Mouse (Mus musculus): ENCODE results near the gene Golph3l.
"Not testable (repeated sequence)": the region's sequence is repeated elsewhere in the genome, so short reads cannot be mapped to it uniquely, and the experiment has no call there.

Golph3l gene

GRCm38 (mm10) chr3:95624628-95625503, 36.1 kb downstream of the Golph3l start, which contains the start of gene Ensa:
TSS of gene Ensa (plus strand) at chr3:95624993.
- peak; percentile 99 for DNase-seq (ENCODE audit: low read depth, low spot score)

GRCm38 (mm10) chr3:95627763-95628162, 39.0 kb downstream of the Golph3l start:
- no peak for DNase-seq (ENCODE audit: low read depth, low spot score)

- DNase-seq (ENCODE audit: low read depth, low spot score) = no peak
Observed at GRCm38 (mm10) chr3:95629755-95630154, 41.0 kb downstream of the Golph3l start.

- no peak for DNase-seq (ENCODE audit: low read depth, low spot score)
Observed at GRCm38 (mm10) chr3:95630856-95631255, 42.1 kb downstream of the Golph3l start.

- no peak for DNase-seq (ENCODE audit: low read depth, low spot score)
Observed at GRCm38 (mm10) chr3:95631304-95631703, 42.6 kb downstream of the Golph3l start.

GRCm38 (mm10) chr3:95632648-95633588, 44.2 kb downstream of the Golph3l start:
- peak; percentile 83 for DNase-seq (ENCODE audit: low read depth, low spot score)

- no peak for DNase-seq (ENCODE audit: low read depth, low spot score)
Observed at GRCm38 (mm10) chr3:95635636-95636035, 46.9 kb downstream of the Golph3l start.

GRCm38 (mm10) chr3:95636072-95636471, 47.3 kb downstream of the Golph3l start:
- no peak for DNase-seq (ENCODE audit: low read depth, low spot score)

GRCm38 (mm10) chr3:95639694-95640093, 51.0 kb downstream of the Golph3l start:
- peak; percentile 37 for DNase-seq (ENCODE audit: low read depth, low spot score)

GRCm38 (mm10) chr3:95643097-95643496, 54.4 kb downstream of the Golph3l start:
- DNase-seq (ENCODE audit: low read depth, low spot score) = no peak

GRCm38 (mm10) chr3:95645313-95646235, 56.8 kb downstream of the Golph3l start:
- peak; percentile 82 for DNase-seq (ENCODE audit: low read depth, low spot score)

- no peak for DNase-seq (ENCODE audit: low read depth, low spot score)
Observed at GRCm38 (mm10) chr3:95648016-95648415, 59.3 kb downstream of the Golph3l start.

GRCm38 (mm10) chr3:95650276-95651032, 61.7 kb downstream of the Golph3l start:
- peak; percentile 58 for DNase-seq (ENCODE audit: low read depth, low spot score)

GRCm38 (mm10) chr3:95651033-95651373, 62.3 kb downstream of the Golph3l start:
- no peak for DNase-seq (ENCODE audit: low read depth, low spot score)

- DNase-seq (ENCODE audit: low read depth, low spot score) = no peak
Observed at GRCm38 (mm10) chr3:95651391-95652203, 62.9 kb downstream of the Golph3l start.

- DNase-seq (ENCODE audit: low read depth, low spot score) = peak; percentile 46
Observed at GRCm38 (mm10) chr3:95652204-95652811, 63.6 kb downstream of the Golph3l start.

- DNase-seq (ENCODE audit: low read depth, low spot score) = no peak
Observed at GRCm38 (mm10) chr3:95652871-95653270, 64.1 kb downstream of the Golph3l start.

GRCm38 (mm10) chr3:95653473-95654034, 64.8 kb downstream of the Golph3l start:
- DNase-seq (ENCODE audit: low read depth, low spot score) = no peak

- not testable (repeated sequence) for DNase-seq (ENCODE audit: low read depth, low spot score)
Observed at GRCm38 (mm10) chr3:95654371-95654770, 65.6 kb downstream of the Golph3l start.
